Mouse (Mus musculus) liver, embryonic 14.5 days (tissue): ENCODE data around the gene Tbc1d22a. TPM values are rescaled to one million over a fixed set of nuclear protein-coding genes. Genes with fewer than 3 reads are reported as not detected.
A peak's percentile ranks its signal among the peaks of the same experiment; 100 is the strongest.

ENCODE experiments used
- ATAC-seq: fragments of 200-750 bp; cut with Nextera tagmentation; 2 replicates; pipeline ENCODE4 v1.8.0; 2017; ENCODE audit warnings: moderate number of reproducible peaks, mild to moderate bottlenecking, moderate library complexity; ENCODE audit not compliant: insufficient read depth
- DNase-seq, 3 experiments: peaks; one replicate each; pipeline ENCODE4 v3.0.0-alpha.2; 2012 to 2013; ENCODE audit warnings: low read depth in 3 of 3, low spot score in 3 of 3
- H3K27ac ChIP-seq: fragments of 300-500 bp; sonication (generic); 2 replicates; pipeline ENCODE4 v1.5.1; 2014; ENCODE audit warnings: moderate library complexity, mild to moderate bottlenecking, control low read depth, inconsistent platforms
- H3K27me3 ChIP-seq: fragments of 300-500 bp; sonication (generic); 2 replicates; pipeline ENCODE4 v1.6.1; 2014; ENCODE audit warnings: mild to moderate bottlenecking, low read length, moderate library complexity; ENCODE audit not compliant: control insufficient read depth, insufficient read depth
- H3K36me3 ChIP-seq: fragments of 300-500 bp; sonication (generic); replicated peaks from 2 replicates; pipeline ENCODE4 v1.6.1; 2014; ENCODE audit warnings: low read depth; ENCODE audit not compliant: control insufficient read depth, insufficient read depth
- H3K4me1 ChIP-seq, 2 experiments: fragments of 200-500 bp in 1 of 2; fragments of 300-500 bp in 1 of 2; sonication (generic) in 1 of 2; replicated peaks; 2 replicates each; pipeline ENCODE4 v1.6.1; 2012 to 2014; ENCODE audit warnings: antibody characterized with exemption in 1 of 2, inconsistent platforms in 1 of 2, low read length in 1 of 2; ENCODE audit not compliant: control insufficient read depth in 2 of 2, insufficient read depth in 2 of 2
- H3K4me2 ChIP-seq: fragments of 300-500 bp; sonication (generic); 2 replicates; pipeline ENCODE4 v1.6.1; 2014; ENCODE audit warnings: low read depth, mild to moderate bottlenecking, control low read depth, moderate library complexity
- H3K4me3 ChIP-seq, 2 experiments: fragments of 200-500 bp in 1 of 2; fragments of 300-500 bp in 1 of 2; sonication (generic) in 1 of 2; 2 replicates each; pipeline ENCODE4 v1.5.1; 2012 to 2014; ENCODE audit warnings: low read depth in 2 of 2, low read length in 2 of 2, mild to moderate bottlenecking in 2 of 2, control low read depth in 1 of 2, inconsistent platforms in 1 of 2, moderate library complexity in 1 of 2; ENCODE audit not compliant: insufficient read depth in 1 of 2
- H3K9ac ChIP-seq: fragments of 300-500 bp; sonication (generic); replicated peaks from 2 replicates; pipeline ENCODE4 v1.6.1; 2014; ENCODE audit warnings: mild to moderate bottlenecking, control low read depth, moderate library complexity
- H3K9me3 ChIP-seq: fragments of 300-500 bp; sonication (generic); 2 replicates; pipeline ENCODE4 v1.6.1; 2016; ENCODE audit warnings: low read length, mixed read lengths; ENCODE audit not compliant: control insufficient read depth
- CTCF ChIP-seq: IDR thresholded peaks from 2 replicates; pipeline ENCODE4 v1.5.1; 2016; ENCODE audit warnings: antibody characterized with exemption, low read depth, control low read depth
- EP300 ChIP-seq: IDR thresholded peaks from 2 replicates; pipeline ENCODE4 v1.6.1; 2016; ENCODE audit warnings: antibody characterized with exemption, low read depth
- whole genome bisulfite sequencing: fragments of 180-500 bp; shearing (Covaris S2); extraction: QIAGEN DNeasy Blood & Tissue Kit; methylation state at CpG from one replicate; pipeline ENCODE4 v1.1.7; 2014; ENCODE audit not compliant: insufficient replicate concordance; 5-methylcytosine and 5-hydroxymethylcytosine counted together
- polyA plus RNA-seq, 2 experiments: library from polyadenylated mRNA; depleted of rRNA in 1 of 2; stranded (reverse) in 1 of 2; unstranded in 1 of 2; fragments of >200 nt; fragmentation: Nextera tagmentation in 1 of 2; extraction: Ambion mirVana in 1 of 2; gene quantifications; 2 replicates each; pipeline versions ENCODE4 v1.2.1 to v1.2.3; 2012 to 2014

Gene Tbc1d22a
- polyA plus RNA-seq, 2 experiments, result 4.1 to 6.4 TPM

- no peak overlapping the region for H3K9ac ChIP-seq
- no peaks in the 10 kb centered on the region for H3K27me3 ChIP-seq
- no peak overlapping the region for H3K4me2 ChIP-seq
- H3K9me3 ChIP-seq, result no peaks in the 10 kb centered on the region
- no peak overlapping the region for H3K4me3 ChIP-seq
- ATAC-seq, result no peak
- DNase-seq, result no peak
- no peak overlapping the region for H3K27ac ChIP-seq
- no peak for TF ChIP-seq EP300
- no peak for TF ChIP-seq CTCF
- whole genome bisulfite sequencing, result 77% methylated on average over 2 of the region's 2 CpGs
- H3K4me1 ChIP-seq, result peaks cover 3 to 18% of the 10 kb centered on the region in 2 experiments
- no peaks in the 10 kb centered on the region for H3K36me3 ChIP-seq
Observed at GRCm38 (mm10) chr15:86437346-86437745, 223.1 kb downstream of the Tbc1d22a start.

GRCm38 (mm10) chr15:86439015-86439796 is 224.9 kb downstream of the Tbc1d22a start:
- peak overlapping the region; percentile 12; the same call in 1 of the 2 replicates for H3K4me2 ChIP-seq
- peaks cover 3 to 18% of the 10 kb centered on the region in 2 experiments for H3K4me1 ChIP-seq
- no peak overlapping the region for H3K9ac ChIP-seq
- peak; percentile 84 for TF ChIP-seq EP300
- no peak for TF ChIP-seq CTCF
- H3K27me3 ChIP-seq, result no peaks in the 10 kb centered on the region
- H3K27ac ChIP-seq, result no peak overlapping the region
- H3K9me3 ChIP-seq, result no peaks in the 10 kb centered on the region
- DNase-seq (peak; percentile 37 to 40 (median 39)), ATAC-seq (peak; percentile 89)
- 46% methylated on average over 15 of the region's 15 CpGs for WGBS
- no peaks in the 10 kb centered on the region for H3K36me3 ChIP-seq
- H3K4me3 ChIP-seq, result no peak overlapping the region

GRCm38 (mm10) chr15:86444271-86444670 is 230.0 kb downstream of the Tbc1d22a start:
- no peak for DNase-seq
- Histone ChIP-seq H3K27me3 (no peaks in the 10 kb centered on the region), H3K9me3 (no peaks in the 10 kb centered on the region), H3K27ac (no peak overlapping the region), H3K36me3 (no peaks in the 10 kb centered on the region), H3K9ac (no peak overlapping the region), H3K4me1 (peaks cover under 1 to 9% of the 10 kb centered on the region in 2 experiments), H3K4me2 (no peak overlapping the region), H3K4me3 (no peak overlapping the region)
- ATAC-seq, result no peak
- WGBS, result 62% methylated on average over 2 of the region's 2 CpGs
- TF ChIP-seq CTCF, result no peak
- no peak for TF ChIP-seq EP300

- H3K27me3 ChIP-seq, result no peaks in the 10 kb centered on the region
- DNase-seq (no peak), ATAC-seq (no peak)
- H3K9me3 ChIP-seq, result no peaks in the 10 kb centered on the region
- H3K4me3 ChIP-seq, result no peak overlapping the region
- H3K9ac ChIP-seq, result no peak overlapping the region
- H3K27ac ChIP-seq, result no peak overlapping the region
- H3K4me2 ChIP-seq, result no peak overlapping the region
- H3K36me3 ChIP-seq, result no peaks in the 10 kb centered on the region
- TF ChIP-seq CTCF (no peak), EP300 (no peak)
- no peaks in the 10 kb centered on the region for H3K4me1 ChIP-seq
Observed at GRCm38 (mm10) chr15:86446064-86446463, 231.8 kb downstream of the Tbc1d22a start.

DNA sequence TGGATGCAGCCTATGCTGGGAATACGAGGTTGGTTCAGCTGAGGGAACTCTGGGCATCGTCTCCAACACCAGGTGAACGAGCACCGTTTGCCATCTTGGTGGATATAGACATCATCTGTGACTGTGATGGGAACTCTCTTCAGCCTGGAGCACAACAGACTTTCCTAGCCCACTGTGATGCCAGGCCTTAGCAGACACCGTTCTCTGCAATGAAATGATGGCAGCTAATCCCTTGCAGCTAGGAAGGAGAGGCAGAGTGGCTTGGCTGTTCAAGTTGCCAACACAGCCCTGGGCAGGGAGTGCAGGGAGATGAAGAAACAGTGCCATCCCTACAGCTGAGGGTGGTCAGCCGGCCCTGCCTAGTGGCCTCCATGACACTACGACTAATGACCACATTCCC is 233.0 kb downstream of the Tbc1d22a start:
- WGBS, result 77% methylated on average over 7 of the region's 7 CpGs
- no peak for ATAC-seq
- TF ChIP-seq EP300 (no peak), CTCF (no peak)
- H3K27ac ChIP-seq, result no peak overlapping the region
- no peak overlapping the region for H3K9ac ChIP-seq
- H3K27me3 ChIP-seq, result no peaks in the 10 kb centered on the region
- no peaks in the 10 kb centered on the region for H3K9me3 ChIP-seq
- no peak overlapping the region for H3K4me3 ChIP-seq
- no peaks in the 10 kb centered on the region for H3K36me3 ChIP-seq
- no peak overlapping the region for H3K4me2 ChIP-seq
- no peaks in the 10 kb centered on the region for H3K4me1 ChIP-seq
- DNase-seq, result no peak
